Mouse (Mus musculus) brain, embryonic 14.5 days (tissue): ENCODE results near the gene Mpzl1.

Experiments
- CTCF ChIP-seq: fragments of 200-500 bp; IDR thresholded peaks from 2 replicates; pipeline ENCODE4 v1.5.1; 2012; ENCODE audit warnings: inconsistent platforms, mild to moderate bottlenecking, moderate library complexity, borderline replicate concordance; ENCODE audit not compliant: insufficient read depth, insufficient read length; ENCODE audit errors: extremely low read depth
- POLR2A ChIP-seq: fragments of 200-500 bp; IDR thresholded peaks from 2 replicates; pipeline ENCODE4 v1.6.1; 2012; ENCODE audit warnings: mild to moderate bottlenecking, inconsistent platforms, borderline replicate concordance; ENCODE audit not compliant: poor library complexity, insufficient read depth, insufficient read length, severe bottlenecking; ENCODE audit errors: extremely low read depth

DNA sequence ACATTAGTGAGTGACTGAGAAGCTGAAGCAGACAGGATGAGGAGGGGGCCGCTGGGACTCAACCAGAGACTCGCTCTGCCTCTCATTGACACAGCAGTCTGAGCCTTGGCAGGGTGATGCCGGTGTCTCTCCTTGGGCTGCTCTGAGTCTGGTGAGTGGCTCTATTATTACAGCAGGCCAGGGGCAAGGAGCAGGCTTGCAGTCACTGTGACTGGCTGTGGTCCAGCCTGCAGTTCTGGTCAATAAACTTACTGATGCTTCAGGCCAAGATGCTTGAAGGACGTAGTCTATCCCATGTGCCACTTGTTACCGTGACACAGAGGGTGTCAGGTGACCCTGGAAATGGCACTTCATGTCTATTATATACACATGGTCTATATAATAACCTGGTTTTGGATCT, 31.4 kb upstream of the Mpzl1 start:
- no peak for TF ChIP-seq POLR2A
- TF ChIP-seq CTCF = no peak
